Mouse (Mus musculus): ENCODE data around the gene Smg9. TPM values are rescaled to one million over a fixed set of nuclear protein-coding genes. Genes with fewer than 3 reads are reported as not detected.

Smg9 gene
- polyA plus RNA-seq (2021; fragmentation: Nextera tagmentation), result 15.3 and 22.7 TPM in 2 replicates
- long read RNA-seq, experiment 1, transcript Smg9-201 (14 exons, 2,242 nt), result major isoform, 48 of 86 reads
- long read RNA-seq, experiment 1, partial matches to known transcripts, result 14 of 86 reads
- long read RNA-seq, experiment 1, other reads (novel, unspliced or antisense), result 21 of 86 reads
- long read RNA-seq, experiment 2, partial matches to known transcripts, result 12 of 18 reads
- long read RNA-seq, experiment 2, other reads (novel, unspliced or antisense), result 1 of 18 reads

GRCm38 (mm10) chr7:24399256-24400081 lies at the start of gene Smg9:
Smg9 (plus strand) TSS chr7:24399619.

GRCm38 (mm10) chr7:24369731-24370541 lies 29.5 kb upstream of the Smg9 start, which contains the start of gene Kcnn4:
Kcnn4 (plus strand) TSS chr7:24370263.

GRCm38 (mm10) chr7:24451855-24452311 lies 52.5 kb downstream of the Smg9 start, which contains the start of gene Irgc1:
Irgc1 (minus strand) TSS chr7:24452297.

GRCm38 (mm10) chr7:24462388-24463319 lies 63.2 kb downstream of the Smg9 start, which contains the start of gene Plaur:
Plaur (plus strand) TSS chr7:24462484.

Other genes with a start within 250 kb of the Smg9 start
- gene Zfp114, start 224.6 kb upstream of the Smg9 start, polyA plus RNA-seq (2021; fragmentation: Nextera tagmentation), result 0.93 and 0.98 TPM in 2 replicates
- 1.6 TPM in 2 replicates for gene Zfp111, start 188.2 kb upstream of the Smg9 start, polyA plus RNA-seq (2021; fragmentation: Nextera tagmentation)
- gene Zfp109, start 162.1 kb upstream of the Smg9 start, polyA plus RNA-seq (2021; fragmentation: Nextera tagmentation), result 4.4 and 4.6 TPM in 2 replicates
- 2.8 and 3.1 TPM in 2 replicates for gene Zfp108, start 144.8 kb upstream of the Smg9 start, polyA plus RNA-seq (2021; fragmentation: Nextera tagmentation)
- gene Zfp93, start 129.2 kb upstream of the Smg9 start, polyA plus RNA-seq (2021; fragmentation: Nextera tagmentation), result 6.1 and 7.0 TPM in 2 replicates
- 10.9 and 15.1 TPM in 2 replicates for gene Zfp61, start 98.4 kb upstream of the Smg9 start, polyA plus RNA-seq (2021; fragmentation: Nextera tagmentation)
- 14.5 and 15.2 TPM in 2 replicates for gene Zfp94, start 83.0 kb upstream of the Smg9 start, polyA plus RNA-seq (2021; fragmentation: Nextera tagmentation)
- not detected in 2 replicates for gene Tescl, start 65.7 kb upstream of the Smg9 start, polyA plus RNA-seq (2021; fragmentation: Nextera tagmentation)
- not detected in 2 replicates for gene Lypd5, start 50.4 kb upstream of the Smg9 start, polyA plus RNA-seq (2021; fragmentation: Nextera tagmentation)
- 0.45 and 0.63 TPM in 2 replicates for gene Kcnn4, start 29.4 kb upstream of the Smg9 start, polyA plus RNA-seq (2021; fragmentation: Nextera tagmentation)
- gene Irgc1, start 52.7 kb downstream of the Smg9 start, polyA plus RNA-seq (2021; fragmentation: Nextera tagmentation), result 0.33 and 0.49 TPM in 2 replicates
- gene Plaur, start 62.9 kb downstream of the Smg9 start, polyA plus RNA-seq (2021; fragmentation: Nextera tagmentation), result 3.0 and 3.1 TPM in 2 replicates
- gene Cadm4, start 82.4 kb downstream of the Smg9 start, polyA plus RNA-seq (2021; fragmentation: Nextera tagmentation), result 6.4 and 35.9 TPM in 2 replicates
- gene Zfp428, start 107.4 kb downstream of the Smg9 start, polyA plus RNA-seq (2021; fragmentation: Nextera tagmentation), result 108 and 111 TPM in 2 replicates
- gene AC161166.1, start 112.8 kb downstream of the Smg9 start, polyA plus RNA-seq (2021; fragmentation: Nextera tagmentation), result not detected in 2 replicates
- 11.2 and 13.6 TPM in 2 replicates for gene Irgq, start 131.1 kb downstream of the Smg9 start, polyA plus RNA-seq (2021; fragmentation: Nextera tagmentation)
- not detected in 2 replicates for gene Pinlyp, start 146.5 kb downstream of the Smg9 start, polyA plus RNA-seq (2021; fragmentation: Nextera tagmentation)
- 24.9 and 25.5 TPM in 2 replicates for gene Xrcc1, start 146.7 kb downstream of the Smg9 start, polyA plus RNA-seq (2021; fragmentation: Nextera tagmentation)
- gene Ethe1, start 187.9 kb downstream of the Smg9 start, polyA plus RNA-seq (2021; fragmentation: Nextera tagmentation), result 30.8 and 34.3 TPM in 2 replicates
- 8.4 and 13.6 TPM in 2 replicates for gene Zfp575, start 188.0 kb downstream of the Smg9 start, polyA plus RNA-seq (2021; fragmentation: Nextera tagmentation)
- gene Phldb3, start 211.1 kb downstream of the Smg9 start, polyA plus RNA-seq (2021; fragmentation: Nextera tagmentation), result not detected in 2 replicates
- not detected in 2 replicates for gene Lypd3, start 236.9 kb downstream of the Smg9 start, polyA plus RNA-seq (2021; fragmentation: Nextera tagmentation)

All from left cerebral cortex, adult 6 months (tissue).